Mouse (Mus musculus) cerebellum, postnatal 36 days (tissue): Measurements from ENCODE around the gene Olfr1426.
"Not testable (repeated sequence)": the region's sequence is repeated elsewhere in the genome, so short reads cannot be mapped to it uniquely, and the experiment has no call there.

Experiments used
- DNase-seq, 2 experiments: peaks; one replicate each; pipeline ENCODE4 v3.0.0; 2021 to 2022; ENCODE audit warnings: mixed read lengths in 2 of 2

Olfr1426 gene

GRCm38 (mm10) chr19:12091913-12092312, at the start of gene Olfr1426:
Gene Olfr1426, minus strand, starts transcription at chr19:12092013.
- no peak for DNase-seq

GRCm38 (mm10) chr19:12134289-12134688, 42.5 kb upstream of the Olfr1426 start:
- peak in 1 of 2 experiments; percentile 10 for DNase-seq

GRCm38 (mm10) chr19:12123103-12123502, 31.3 kb upstream of the Olfr1426 start, which contains the start of gene Olfr76:
Gene Olfr76, minus strand, starts transcription at chr19:12123203.
- no peak for DNase-seq

- DNase-seq = no peak
Measured at GRCm38 (mm10) chr19:12116464-12116863, 24.7 kb upstream of the Olfr1426 start.

- DNase-seq = no peak
Measured at GRCm38 (mm10) chr19:12115797-12116196, 24.0 kb upstream of the Olfr1426 start, which contains the start of gene Olfr1428. Gene Olfr1428, minus strand, starts transcription at chr19:12115897.

GRCm38 (mm10) chr19:12113807-12114206, 22.0 kb upstream of the Olfr1426 start:
- no peak for DNase-seq

GRCm38 (mm10) chr19:12104541-12104940, 12.7 kb upstream of the Olfr1426 start:
- no peak for DNase-seq

GRCm38 (mm10) chr19:12103234-12103633, 11.4 kb upstream of the Olfr1426 start, which contains the start of gene Olfr1427:
Gene Olfr1427, minus strand, starts transcription at chr19:12103334.
- DNase-seq = no peak

GRCm38 (mm10) chr19:12077631-12078030, 14.2 kb downstream of the Olfr1426 start, which contains the start of gene Olfr1425:
Gene Olfr1425, minus strand, starts transcription at chr19:12077731.
- DNase-seq = not testable (repeated sequence)

- not testable (repeated sequence) for DNase-seq
Measured at GRCm38 (mm10) chr19:12069546-12069945, 22.3 kb downstream of the Olfr1426 start.

GRCm38 (mm10) chr19:12067806-12068205, 24.0 kb downstream of the Olfr1426 start:
- DNase-seq = not testable (repeated sequence)

- DNase-seq = not testable (repeated sequence)
Measured at GRCm38 (mm10) chr19:12062582-12062981, 29.2 kb downstream of the Olfr1426 start, which contains the start of gene Olfr1424. Gene Olfr1424, minus strand, starts transcription at chr19:12062682.

GRCm38 (mm10) chr19:12043163-12043562, 48.6 kb downstream of the Olfr1426 start:
- DNase-seq = no peak

GRCm38 (mm10) chr19:12041217-12041616, 50.6 kb downstream of the Olfr1426 start, which contains the start of gene Olfr1423:
Gene Olfr1423, minus strand, starts transcription at chr19:12041317.
- DNase-seq = no peak

- DNase-seq = no peak
Measured at GRCm38 (mm10) chr19:12037727-12038126, 54.1 kb downstream of the Olfr1426 start.
